Mouse (Mus musculus): ENCODE data around the gene Mup14. TPM values are rescaled to one million over a fixed set of nuclear protein-coding genes. Genes with fewer than 3 reads are reported as not detected.

Gene Mup14
- polyA plus RNA-seq (2014; fragmentation: Illumina TruSeq; extraction: RNeasy Lipid Tissue Mini Kit (QIAGEN cat#74804)) = 1.0 TPM

DNA sequence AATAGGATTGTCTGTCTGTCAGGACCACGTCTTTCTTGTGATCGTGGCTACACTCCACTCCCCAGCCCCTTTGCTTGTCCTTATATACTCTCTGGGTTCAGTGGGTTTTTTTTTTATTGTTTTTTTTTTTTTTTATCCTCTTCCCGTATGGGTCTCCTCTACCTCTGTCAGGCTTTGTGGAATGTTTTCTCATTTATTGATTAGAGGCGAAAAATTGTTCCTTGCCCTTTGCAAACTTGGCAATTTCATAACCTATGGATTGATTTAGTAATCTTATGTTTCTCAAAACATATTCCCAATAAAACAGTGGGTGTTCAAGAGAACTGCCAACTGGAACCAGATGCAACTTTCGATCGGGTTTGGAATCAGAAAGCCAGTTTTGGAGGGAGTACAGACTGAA is at the start of gene Mup14:
TSS of gene Mup14 (minus strand) at position 101 of the 400 bp plus-strand sequence.

Other genes starting within 250 kb of the Mup14 start
- not detected for gene Mup13, start 75.7 kb downstream of the Mup14 start, polyA plus RNA-seq (2014; fragmentation: Illumina TruSeq; extraction: RNeasy Lipid Tissue Mini Kit (QIAGEN cat#74804))
- not detected for gene Mup15, start 135.7 kb upstream of the Mup14 start, polyA plus RNA-seq (2014; fragmentation: Illumina TruSeq; extraction: RNeasy Lipid Tissue Mini Kit (QIAGEN cat#74804))
- not detected for gene Mup16, start 215.5 kb upstream of the Mup14 start, polyA plus RNA-seq (2014; fragmentation: Illumina TruSeq; extraction: RNeasy Lipid Tissue Mini Kit (QIAGEN cat#74804))

Measured in ovary, adult 10 weeks (tissue).